Mouse (Mus musculus): ENCODE results near the gene Gm11733.

GRCm38 (mm10) chr11:117498137-117498511 lies 14.0 kb downstream of the Gm11733 start:
- no peak for TF ChIP-seq CTCF (IDR thresholded peaks at IDR 0.05; ENCODE audit: low read depth, low read length)
- TF ChIP-seq POLR2A (IDR thresholded peaks at IDR 0.05; ENCODE audit: extremely low read depth, insufficient read depth, low read length) = no peak
